Mouse (Mus musculus): ENCODE measurements around the gene Fbxo24.

GRCm38 (mm10) chr5:137615347-137615746 lies 13.5 kb downstream of the Fbxo24 start:
- TF ChIP-seq CTCF (IDR thresholded peaks at IDR 0.05; ENCODE audit: low read depth, low read length) (no peak), POLR2A (IDR thresholded peaks at IDR 0.05; ENCODE audit: borderline replicate concordance, low read depth, low read length) (no peak)

All from bone marrow macrophage, adult 2 months (primary cell).